Mouse (Mus musculus): ENCODE measurements around the gene Gm47959. TPM values are rescaled to one million over a fixed set of nuclear protein-coding genes. Genes with fewer than 3 reads are reported as not detected.

Gene Gm47959
- total and polyA plus RNA-seq, 3 experiments, result not detected

DNA sequence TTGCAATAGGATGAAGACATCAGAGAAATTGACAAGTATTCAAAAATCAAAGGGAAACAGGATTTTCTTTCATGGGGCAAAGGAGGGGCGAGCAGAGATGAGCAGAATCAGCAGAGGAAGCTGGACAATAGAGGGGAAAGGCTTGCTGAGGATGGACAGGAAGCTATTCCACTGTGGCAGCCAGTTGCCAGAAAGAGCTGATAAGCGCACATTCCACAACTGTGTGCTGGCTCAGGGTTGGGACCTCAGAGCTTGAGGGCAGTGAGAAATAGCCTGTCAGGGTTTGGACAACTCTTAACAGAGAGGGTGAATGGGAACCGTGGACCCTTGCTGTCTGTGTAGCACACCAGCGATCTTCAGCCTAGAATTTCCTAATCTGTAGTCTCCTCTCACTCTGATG is 28.3 kb upstream of the Gm47959 start:
- H3K9me3 ChIP-seq (replicated peaks; ENCODE audit: insufficient read depth, low read length), result no peaks in the 10 kb centered on the region
- no peaks in the 10 kb centered on the region for H3K4me1 ChIP-seq (ENCODE audit: control insufficient read depth in 1 of 2, insufficient read depth in 2 of 2, low read length in 2 of 2)
- no peaks in the 10 kb centered on the region for H3K79me2 ChIP-seq (ENCODE audit: control insufficient read depth, insufficient read depth, low read length, poor library complexity)
- DNase-seq (ENCODE audit: low read depth, low spot score), result no peak
- TF ChIP-seq GATA1 (IDR thresholded peaks at IDR 0.05; ENCODE audit: low read depth, low read length) (no peak), TCF12 (IDR thresholded peaks at IDR 0.05; ENCODE audit: low read depth, low read length) (no peak), NELFE (IDR thresholded peaks at IDR 0.05; ENCODE audit: low read depth, low read length) (no peak), CHD2 (IDR thresholded peaks at IDR 0.05; ENCODE audit: low read length) (no peak), RAD21 (IDR thresholded peaks at IDR 0.05; ENCODE audit: low read depth, low read length) (no peak), TAL1 (IDR thresholded peaks at IDR 0.05; ENCODE audit: low read length) (no peak), MAFK (IDR thresholded peaks at IDR 0.05; ENCODE audit: borderline replicate concordance, low read depth, low read length) (no peak), ELF1 (IDR thresholded peaks at IDR 0.05; ENCODE audit: low read depth, low read length) (no peak), CHD1 (IDR thresholded peaks at IDR 0.05; ENCODE audit: low read depth, low read length) (no peak), ZKSCAN1 (IDR thresholded peaks at IDR 0.05; ENCODE audit: low read depth, low read length) (no peak), USF2 (IDR thresholded peaks at IDR 0.05; ENCODE audit: borderline replicate concordance in 1 of 2, insufficient read depth in 1 of 2, low read depth in 1 of 2, low read length in 2 of 2) (no peak)
- H3K27me3 ChIP-seq (ENCODE audit: control insufficient read depth in 1 of 2, insufficient read depth in 2 of 2, low read length in 2 of 2), result peaks cover 0 to 3% of the 10 kb centered on the region in 2 experiments; a peak in 2 of 4 replicates
- H3K36me3 ChIP-seq (ENCODE audit: control insufficient read depth in 1 of 2, insufficient read depth in 2 of 2, low read length in 2 of 2), result no peaks in the 10 kb centered on the region
- H3K27ac ChIP-seq (ENCODE audit: control insufficient read depth, low read depth, low read length), result no peak overlapping the region
- H3K9ac ChIP-seq (ENCODE audit: control insufficient read depth, low read depth, low read length, poor library complexity, severe bottlenecking), result no peak overlapping the region
- H3K4me3 ChIP-seq (ENCODE audit: control insufficient read depth in 1 of 2, insufficient read depth in 1 of 2, low read depth in 2 of 2, low read length in 2 of 2), result no peak overlapping the region

DNA sequence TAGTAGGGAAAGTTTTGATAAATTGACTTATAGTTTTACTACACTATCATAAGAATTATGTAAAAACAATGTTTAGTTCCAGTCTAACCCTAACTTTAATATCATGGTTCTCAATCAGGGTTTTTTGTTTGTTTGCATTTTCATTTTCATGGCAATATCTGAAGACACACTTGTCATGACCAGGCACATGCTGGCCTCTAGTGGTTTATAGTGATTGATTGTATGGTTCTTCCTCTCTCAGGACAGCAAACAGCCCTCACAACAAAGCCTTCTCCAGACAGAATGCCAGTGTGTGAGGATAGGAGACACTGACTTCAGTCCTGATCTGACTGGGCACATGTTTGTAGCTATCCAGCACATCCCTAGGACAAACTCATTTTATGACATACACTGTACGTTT is 27.1 kb upstream of the Gm47959 start:
- TF ChIP-seq SMC3 (IDR thresholded peaks at IDR 0.05; ENCODE audit: low read depth, low read length) (0 out of 2 replicates have a peak, but pooled peaks have one; percentile 8), GABPA (IDR thresholded peaks at IDR 0.05; ENCODE audit: low read depth, low read length) (no peak), RAD21 (IDR thresholded peaks at IDR 0.05; ENCODE audit: low read depth, low read length) (peak; percentile 8)
- Histone ChIP-seq H3K4me1 (ENCODE audit: control insufficient read depth in 1 of 2, insufficient read depth in 2 of 2, low read length in 2 of 2) (no peaks in the 10 kb centered on the region), H3K27me3 (ENCODE audit: control insufficient read depth in 1 of 2, insufficient read depth in 2 of 2, low read length in 2 of 2) (peaks cover 0 to 1% of the 10 kb centered on the region in 2 experiments; a peak in 1 of 4 replicates), H3K9me3 (replicated peaks; ENCODE audit: insufficient read depth, low read length) (no peaks in the 10 kb centered on the region), H3K27ac (ENCODE audit: control insufficient read depth, low read depth, low read length) (no peak overlapping the region), H3K79me2 (ENCODE audit: control insufficient read depth, insufficient read depth, low read length, poor library complexity) (no peaks in the 10 kb centered on the region), H3K36me3 (ENCODE audit: control insufficient read depth in 1 of 2, insufficient read depth in 2 of 2, low read length in 2 of 2) (no peaks in the 10 kb centered on the region), H3K4me3 (ENCODE audit: control insufficient read depth in 1 of 2, insufficient read depth in 1 of 2, low read depth in 2 of 2, low read length in 2 of 2) (no peak overlapping the region), H3K9ac (ENCODE audit: control insufficient read depth, low read depth, low read length, poor library complexity, severe bottlenecking) (no peak overlapping the region)
- DNase-seq (ENCODE audit: low read depth, low spot score), result no peak

DNA sequence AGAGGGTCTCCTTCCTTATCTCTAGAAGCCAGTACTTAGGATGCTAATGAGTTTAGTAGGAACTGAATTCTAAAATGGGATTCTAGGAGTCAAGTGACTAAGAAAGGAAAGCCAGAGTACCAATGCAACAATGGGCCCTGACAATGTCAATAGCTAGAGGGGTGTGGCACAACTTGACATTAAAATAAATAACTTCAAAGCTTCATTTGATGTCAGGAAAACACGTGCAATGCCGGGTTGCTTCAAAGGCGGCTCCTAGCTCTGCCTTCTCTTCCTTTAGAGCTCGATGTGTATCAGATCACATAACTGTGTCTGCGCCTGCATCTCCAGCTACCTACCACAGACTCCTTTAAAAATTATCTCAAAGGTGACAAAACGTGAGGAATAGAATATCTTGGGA is 26.4 kb upstream of the Gm47959 start:
- Histone ChIP-seq H3K27me3 (ENCODE audit: control insufficient read depth in 1 of 2, insufficient read depth in 2 of 2, low read length in 2 of 2) (peaks cover 0 to 1% of the 10 kb centered on the region in 2 experiments; a peak in 1 of 4 replicates), H3K36me3 (ENCODE audit: control insufficient read depth in 1 of 2, insufficient read depth in 2 of 2, low read length in 2 of 2) (no peaks in the 10 kb centered on the region), H3K4me3 (ENCODE audit: control insufficient read depth in 1 of 2, insufficient read depth in 1 of 2, low read depth in 2 of 2, low read length in 2 of 2) (no peak overlapping the region), H3K4me1 (ENCODE audit: control insufficient read depth in 1 of 2, insufficient read depth in 2 of 2, low read length in 2 of 2) (no peaks in the 10 kb centered on the region), H3K9me3 (replicated peaks; ENCODE audit: insufficient read depth, low read length) (no peaks in the 10 kb centered on the region), H3K27ac (ENCODE audit: control insufficient read depth, low read depth, low read length) (no peak overlapping the region), H3K79me2 (ENCODE audit: control insufficient read depth, insufficient read depth, low read length, poor library complexity) (no peaks in the 10 kb centered on the region), H3K9ac (ENCODE audit: control insufficient read depth, low read depth, low read length, poor library complexity, severe bottlenecking) (no peak overlapping the region)
- DNase-seq (ENCODE audit: low read depth, low spot score), result no peak
- TF ChIP-seq HCFC1 (IDR thresholded peaks at IDR 0.05; ENCODE audit: low read depth, low read length) (no peak), ZMIZ1 (IDR thresholded peaks at IDR 0.05; ENCODE audit: low read depth, low read length) (no peak), KAT2A (conservative IDR thresholded peaks at IDR 0.05; ENCODE audit: low read depth, low read length) (no peak), MAZ (IDR thresholded peaks at IDR 0.05; ENCODE audit: low read depth, low read length) (no peak), CTCF (IDR thresholded peaks at IDR 0.05 in 2 of 3, conservative IDR thresholded peaks at IDR 0.05 in 1 of 3; ENCODE audit: control insufficient read depth in 1 of 3, insufficient read depth in 1 of 3, low read depth in 2 of 3, low read length in 3 of 3, poor library complexity in 1 of 3, severe bottlenecking in 1 of 3) (no peak), MAX (IDR thresholded peaks at IDR 0.05; ENCODE audit: low read length) (no peak)

All from MEL (cell line).